Mouse (Mus musculus) frontal cortex, postnatal 10 days (tissue): Measurements from ENCODE around the gene Hist2h2aa2.
A peak's percentile ranks its signal among the peaks of the same experiment; 100 is the strongest.
"Not testable (repeated sequence)": the region's sequence is repeated elsewhere in the genome, so short reads cannot be mapped to it uniquely, and the experiment has no call there.

Experiments used
- DNase-seq, 2 experiments: peaks; one replicate each; pipeline ENCODE4 v3.0.0; 2022; ENCODE audit warnings: low spot score in 2 of 2, mixed read lengths in 1 of 2

Gene Hist2h2aa2

DNA sequence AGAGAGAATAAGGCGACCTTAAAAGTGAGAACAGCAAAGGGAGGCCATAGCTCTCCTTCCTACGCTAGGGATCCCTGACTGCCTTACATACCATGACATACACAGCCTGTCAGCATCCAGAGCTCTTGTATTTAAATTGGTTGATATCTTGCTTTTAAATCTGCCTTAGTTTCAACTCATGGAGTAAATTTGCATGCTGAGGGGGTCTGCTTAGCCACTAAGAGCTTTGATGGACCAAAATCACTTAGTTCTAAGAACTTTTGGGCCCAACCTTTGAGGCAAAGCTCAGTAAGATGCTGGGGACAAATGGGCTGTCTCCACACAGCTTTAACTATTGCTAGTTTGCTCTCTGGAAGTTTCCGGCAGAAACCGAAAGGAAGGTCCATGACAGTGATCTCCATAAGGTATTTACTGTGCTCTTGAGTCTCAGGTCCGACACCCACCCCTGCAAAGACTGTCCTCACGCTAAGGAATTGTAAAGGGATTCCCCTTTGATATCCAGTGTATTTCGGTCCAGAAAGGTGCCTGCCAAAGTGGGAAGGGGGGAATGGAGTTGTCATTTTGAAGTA, 2.7 kb downstream of the Hist2h2aa2 start:
- DNase-seq = no peak

DNA sequence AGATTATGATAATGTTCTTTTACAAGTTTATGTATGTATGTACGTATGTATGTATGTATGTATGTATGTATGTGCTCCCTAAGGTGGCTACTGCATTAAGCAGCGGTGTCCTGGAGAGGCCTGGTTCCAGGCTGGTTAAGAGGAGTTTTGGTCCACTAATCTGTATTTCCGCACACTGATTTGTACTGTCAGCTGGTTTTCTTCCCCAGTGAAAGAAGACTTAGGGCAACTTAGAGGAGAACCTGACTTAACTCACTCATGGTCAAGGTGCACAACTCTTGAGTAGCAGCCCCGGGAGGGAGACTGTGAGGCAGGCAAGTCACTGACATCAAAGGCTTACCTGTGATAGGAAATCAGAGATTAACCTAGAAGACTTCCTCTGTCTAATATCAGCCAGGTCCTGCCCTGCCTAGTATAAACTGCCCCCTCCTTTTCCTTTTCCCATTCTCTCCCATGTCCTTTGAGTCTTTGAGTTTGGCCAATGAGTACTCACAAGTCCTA, 3.2 kb downstream of the Hist2h2aa2 start:
- no peak for DNase-seq

DNA sequence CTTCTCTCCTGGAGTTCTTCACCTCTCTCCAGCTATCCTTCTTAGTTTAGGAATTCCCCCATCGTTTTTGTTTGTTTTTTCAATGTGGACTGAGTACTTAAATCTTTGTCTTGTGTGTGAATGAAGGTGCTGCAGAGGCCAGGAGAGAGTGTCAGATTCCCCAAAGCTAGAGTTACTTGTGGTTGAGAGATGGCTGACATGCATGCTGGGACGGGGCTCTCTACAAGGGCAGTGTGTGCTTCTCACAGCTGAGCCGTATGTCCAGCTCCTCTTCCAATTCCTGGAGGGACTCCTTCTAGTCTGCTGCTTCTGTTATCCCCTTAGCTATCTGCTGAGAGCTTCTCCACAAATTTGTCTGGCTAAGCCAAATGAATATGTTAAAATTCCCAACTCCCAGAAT, 4.2 kb downstream of the Hist2h2aa2 start:
- no peak for DNase-seq

DNA sequence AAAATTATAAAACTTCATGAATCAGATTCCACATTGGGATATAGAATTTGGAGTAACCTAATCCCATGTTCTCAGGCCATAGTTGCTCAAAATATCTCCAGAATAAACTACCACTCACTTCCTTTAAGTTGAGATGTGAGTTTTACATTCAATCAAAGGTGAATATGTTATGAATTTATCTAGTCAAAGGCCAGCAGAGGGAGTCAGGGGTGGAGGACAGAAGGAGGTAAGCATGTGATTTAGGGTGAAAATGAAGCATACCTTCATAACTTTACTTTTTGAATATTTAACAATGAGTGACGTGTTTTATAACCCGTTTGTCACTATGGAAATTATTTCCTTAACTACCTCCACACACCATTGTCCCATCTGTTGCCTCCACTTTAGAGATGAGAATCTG, 5.2 kb downstream of the Hist2h2aa2 start:
- no peak for DNase-seq

DNA sequence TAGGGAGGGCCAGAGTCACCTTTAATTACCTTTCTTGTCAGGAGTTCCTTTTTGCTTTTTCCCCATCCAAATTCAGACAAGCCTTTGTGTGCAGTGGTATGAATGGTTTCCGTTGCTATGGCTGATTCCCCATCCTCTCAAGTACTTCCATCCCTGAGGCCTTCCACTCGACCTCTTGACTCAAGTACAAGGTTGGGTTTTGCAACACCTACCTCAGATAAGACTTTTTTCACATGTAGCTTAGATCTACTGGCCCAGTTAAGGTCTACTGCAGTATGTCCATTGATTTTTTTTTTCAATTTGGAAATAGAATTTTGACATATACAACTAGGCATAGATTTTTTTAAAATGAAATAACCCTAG, 8.3 kb downstream of the Hist2h2aa2 start:
- DNase-seq = no peak

DNA sequence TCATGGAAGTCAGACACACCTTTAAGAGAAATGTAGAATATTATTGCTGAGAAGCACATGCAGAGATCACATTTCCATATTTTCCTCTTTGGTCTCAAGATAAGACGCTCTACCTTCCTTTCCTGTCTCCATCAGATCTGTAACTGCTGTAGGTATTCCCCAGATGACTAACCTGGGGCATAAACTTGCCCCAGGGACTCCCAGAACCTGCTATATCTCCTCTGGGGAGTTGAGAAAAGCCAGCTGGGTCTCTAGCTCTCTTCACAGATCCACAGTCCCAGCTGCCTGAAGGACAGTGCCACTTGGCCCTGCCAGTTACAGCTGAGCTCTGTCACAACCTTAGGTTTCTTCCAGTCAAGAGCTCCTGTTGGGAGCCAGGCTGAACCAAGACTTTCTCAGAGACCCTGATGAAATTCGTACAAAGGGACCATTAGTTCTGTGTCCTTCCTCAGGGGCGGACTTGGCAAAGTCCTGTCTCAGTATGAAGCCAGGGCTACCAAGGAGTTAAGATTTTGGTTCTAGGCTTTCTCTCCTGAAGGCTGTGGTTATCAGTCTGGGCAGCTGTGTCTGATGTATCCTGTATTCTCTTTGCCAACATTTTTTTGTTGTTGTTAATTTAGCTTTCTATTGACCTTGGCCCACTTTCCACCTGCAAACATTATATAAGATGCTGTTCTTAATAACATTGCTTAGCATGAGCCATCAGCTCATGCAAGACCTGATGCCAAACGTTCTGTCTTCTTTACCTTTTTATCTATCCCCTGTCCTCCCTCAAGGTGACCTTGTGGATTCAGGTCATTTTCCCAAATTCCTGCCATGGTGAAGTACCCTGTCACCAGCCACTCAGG, 8.9 kb downstream of the Hist2h2aa2 start:
- no peak for DNase-seq

DNA sequence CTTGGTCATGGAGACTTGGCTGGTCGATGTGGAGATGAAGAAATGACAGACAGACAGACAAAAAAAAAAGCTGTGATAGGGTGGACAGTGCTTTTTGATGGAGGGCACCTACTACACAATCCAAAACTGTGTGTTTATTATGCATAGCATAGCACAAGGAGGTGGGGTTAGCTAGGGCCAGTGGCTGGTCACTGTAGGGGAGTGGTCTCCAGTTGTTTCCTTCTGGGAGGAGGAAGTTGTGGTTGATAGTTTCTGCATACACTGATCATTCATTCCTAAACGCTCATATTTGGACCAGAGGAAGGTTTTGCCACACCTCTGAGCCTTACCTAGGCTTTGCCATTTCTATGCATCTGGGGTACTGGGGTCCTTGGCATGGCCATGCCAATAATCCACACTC, 9.7 kb downstream of the Hist2h2aa2 start:
- no peak for DNase-seq

DNA sequence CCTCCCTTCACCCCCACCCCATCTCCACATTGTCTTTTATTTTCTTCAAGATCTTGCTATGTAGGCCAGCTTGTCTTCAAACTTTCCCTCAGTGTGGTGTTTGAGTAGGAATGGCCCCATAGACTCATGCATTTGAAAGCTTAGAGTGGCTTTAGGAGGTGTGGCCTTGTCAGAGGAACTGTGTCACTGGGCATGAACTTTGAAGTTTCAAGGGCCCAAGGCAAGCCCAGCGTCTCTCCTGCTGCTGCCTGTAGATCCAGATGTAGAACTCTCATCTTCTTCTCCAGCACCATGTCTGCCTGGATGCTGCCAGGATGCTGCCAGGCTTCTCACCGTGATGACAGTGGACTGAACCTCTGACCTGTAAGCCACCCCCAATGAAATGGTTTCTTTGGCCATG, 11.2 kb downstream of the Hist2h2aa2 start:
- DNase-seq = no peak

DNA sequence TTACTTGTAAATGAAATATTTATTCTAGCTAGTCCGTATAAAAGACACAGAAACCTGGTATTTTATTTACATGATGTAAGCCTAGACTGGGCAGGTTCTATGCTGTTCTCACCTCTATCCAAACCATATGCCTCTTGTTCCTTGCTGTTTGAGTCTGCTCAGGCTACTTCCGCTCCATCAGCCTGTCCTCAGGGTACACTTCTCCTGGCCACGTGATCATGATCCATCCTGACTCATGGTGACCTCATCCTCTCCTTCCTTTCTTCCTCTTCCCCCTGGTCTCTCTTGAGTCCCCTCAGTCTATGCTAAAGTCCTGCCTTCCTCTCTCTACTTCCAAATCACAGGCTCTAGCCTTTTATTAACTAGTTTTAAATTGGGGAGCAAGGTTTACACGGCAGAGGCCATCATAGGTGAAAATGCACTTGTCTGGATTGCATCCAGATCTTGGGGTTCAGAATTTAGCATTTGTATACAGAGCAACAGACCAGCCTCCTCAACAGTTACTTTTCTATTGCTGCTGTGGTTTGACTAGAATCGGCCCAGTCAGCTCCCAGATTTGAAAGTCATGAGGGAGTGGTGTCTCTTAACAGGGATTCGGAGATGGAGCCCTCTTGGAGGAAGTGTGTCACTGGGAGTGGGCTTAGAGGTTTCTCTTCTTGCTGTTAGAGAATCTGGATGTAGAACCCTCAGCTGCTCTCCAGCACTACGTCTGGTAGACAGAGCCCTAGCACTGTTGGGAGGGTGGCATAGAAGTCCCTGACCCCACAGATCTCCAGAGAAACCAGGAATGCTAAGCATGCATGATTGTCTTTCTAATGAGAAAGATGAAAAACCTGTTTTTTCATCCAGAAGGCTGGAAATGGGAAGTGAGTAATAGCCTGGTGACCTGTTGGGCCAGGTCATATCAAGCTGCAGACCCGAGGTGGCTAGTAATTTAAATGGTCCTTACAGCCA, 13.1 kb downstream of the Hist2h2aa2 start:
- DNase-seq = no peak

DNA sequence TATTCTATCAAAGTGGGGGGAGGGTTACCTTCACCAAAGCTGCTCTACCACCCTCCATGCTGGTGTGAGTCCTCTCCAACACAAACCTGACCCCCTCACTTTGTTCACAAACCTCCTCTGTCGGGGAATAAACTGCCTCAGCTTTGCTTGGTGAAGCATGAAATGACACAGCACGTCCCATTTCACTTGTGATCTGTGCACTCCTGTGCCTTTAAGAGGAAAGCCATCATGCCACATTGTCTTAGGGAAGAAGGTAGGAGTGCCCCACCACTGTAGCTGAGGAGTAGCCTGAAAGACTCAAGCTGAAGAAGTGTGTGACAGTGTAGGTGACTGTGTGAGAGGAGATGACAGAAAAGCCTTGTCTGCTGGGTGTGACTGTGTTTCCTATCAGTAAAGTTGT, 14.7 kb downstream of the Hist2h2aa2 start:
- no peak for DNase-seq

DNA sequence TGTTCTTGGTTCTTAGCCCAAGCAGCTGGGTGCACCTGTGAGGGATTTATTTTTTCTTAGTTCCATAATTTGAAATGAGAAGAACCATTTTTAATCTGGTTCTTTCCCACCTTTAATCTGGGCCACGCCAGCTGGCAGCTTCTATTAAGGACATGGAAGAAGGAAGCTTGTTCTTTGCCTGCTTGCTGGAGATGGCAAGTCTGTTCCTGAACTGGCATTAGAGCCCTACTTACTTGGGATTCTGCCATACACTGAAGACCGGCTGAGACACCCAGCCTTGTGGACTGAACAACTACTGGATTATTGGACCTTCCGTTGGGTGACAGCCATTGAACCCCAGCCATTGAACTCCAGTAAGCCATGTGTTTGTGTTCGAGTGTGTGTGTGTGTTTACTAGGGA, 17.3 kb downstream of the Hist2h2aa2 start:
- DNase-seq = no peak

DNA sequence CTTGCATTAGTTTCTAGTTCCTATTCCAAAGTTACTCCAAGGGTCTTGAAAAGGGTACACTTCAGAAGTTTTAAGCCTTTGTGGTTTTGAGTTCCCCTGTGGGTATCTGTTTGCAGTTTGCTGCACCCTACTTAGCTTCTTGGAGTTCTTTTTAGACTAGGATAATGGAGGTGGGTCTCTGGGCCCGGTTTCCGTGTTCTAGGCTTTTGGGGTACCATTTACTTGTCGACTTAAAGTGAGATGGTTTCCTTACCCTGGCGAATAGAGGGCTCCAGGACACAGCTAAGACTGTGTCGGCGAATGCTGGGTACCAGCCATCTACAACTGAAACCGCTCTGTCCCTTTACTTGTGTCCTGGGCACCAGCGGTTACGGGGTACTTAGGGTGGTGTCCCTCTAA, 18.4 kb downstream of the Hist2h2aa2 start:
- no peak for DNase-seq

DNA sequence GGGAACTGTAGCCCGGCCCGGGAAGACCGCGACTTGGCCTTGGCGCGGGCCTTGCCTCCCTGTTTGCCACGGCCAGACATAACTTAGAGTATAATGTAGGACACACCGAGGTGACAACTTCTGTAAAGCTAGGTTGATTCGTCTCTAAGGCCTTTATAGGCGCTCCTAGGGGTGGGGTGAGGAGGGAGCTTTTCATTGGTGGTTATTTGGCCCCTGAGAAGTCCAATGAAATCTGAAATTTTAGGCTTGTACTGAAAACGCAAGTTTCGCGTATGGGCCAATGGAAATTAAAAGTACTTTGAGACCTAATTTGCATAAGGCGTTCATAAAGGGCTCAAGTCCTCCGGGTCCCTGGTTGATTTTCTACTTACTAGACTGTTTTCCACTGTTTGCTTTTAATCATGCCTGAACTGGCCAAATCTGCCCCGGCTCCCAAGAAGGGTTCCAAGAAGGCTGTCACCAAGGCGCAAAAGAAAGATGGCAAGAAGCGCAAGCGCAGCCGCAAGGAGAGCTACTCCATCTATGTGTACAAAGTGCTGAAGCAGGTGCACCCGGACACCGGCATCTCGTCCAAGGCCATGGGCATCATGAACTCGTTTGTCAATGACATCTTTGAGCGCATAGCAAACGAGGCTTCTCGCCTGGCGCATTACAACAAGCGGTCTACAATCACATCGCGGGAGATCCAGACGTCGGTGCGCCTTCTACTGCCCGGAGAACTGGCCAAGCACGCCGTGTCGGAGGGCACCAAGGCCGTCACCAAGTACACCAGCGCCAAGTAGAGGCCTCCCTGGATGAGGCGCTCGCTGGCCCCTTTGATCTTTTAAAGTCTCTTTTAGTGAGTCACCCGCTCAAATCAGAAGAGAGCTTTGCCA, 19.1 kb downstream of the Hist2h2aa2 start, which contains the start of the genes Hist2h2ac and Hist2h2be:
Hist2h2ac (minus strand) TSS at position 116 of the 875 bp plus-strand sequence.
Hist2h2be (plus strand) TSS at position 355 of the 875 bp plus-strand sequence.
- DNase-seq = peak; percentile 80

DNA sequence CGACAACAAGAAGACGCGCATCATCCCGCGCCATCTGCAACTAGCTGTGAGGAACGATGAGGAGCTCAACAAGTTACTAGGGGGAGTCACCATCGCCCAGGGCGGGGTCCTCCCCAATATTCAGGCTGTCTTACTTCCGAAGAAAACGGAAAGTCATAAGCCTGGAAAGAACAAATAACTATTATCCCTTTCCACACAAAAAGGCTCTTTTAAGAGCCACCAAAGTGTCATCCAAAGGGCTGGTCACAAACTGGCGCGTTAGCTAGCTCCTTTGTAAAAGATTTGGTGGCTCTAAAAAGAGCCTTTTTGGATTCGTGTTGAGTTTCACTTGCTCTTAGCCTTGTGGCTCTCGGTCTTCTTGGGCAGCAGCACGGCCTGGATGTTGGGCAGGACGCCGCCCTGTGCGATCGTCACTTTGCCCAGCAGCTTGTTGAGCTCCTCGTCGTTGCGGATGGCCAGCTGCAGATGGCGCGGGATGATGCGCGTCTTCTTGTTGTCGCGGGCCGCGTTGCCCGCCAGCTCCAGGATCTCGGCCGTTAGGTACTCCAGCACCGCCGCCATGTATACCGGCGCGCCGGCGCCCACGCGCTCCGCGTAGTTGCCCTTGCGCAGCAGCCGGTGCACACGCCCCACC, 19.8 kb downstream of the Hist2h2aa2 start:
- not testable (repeated sequence) for DNase-seq

DNA sequence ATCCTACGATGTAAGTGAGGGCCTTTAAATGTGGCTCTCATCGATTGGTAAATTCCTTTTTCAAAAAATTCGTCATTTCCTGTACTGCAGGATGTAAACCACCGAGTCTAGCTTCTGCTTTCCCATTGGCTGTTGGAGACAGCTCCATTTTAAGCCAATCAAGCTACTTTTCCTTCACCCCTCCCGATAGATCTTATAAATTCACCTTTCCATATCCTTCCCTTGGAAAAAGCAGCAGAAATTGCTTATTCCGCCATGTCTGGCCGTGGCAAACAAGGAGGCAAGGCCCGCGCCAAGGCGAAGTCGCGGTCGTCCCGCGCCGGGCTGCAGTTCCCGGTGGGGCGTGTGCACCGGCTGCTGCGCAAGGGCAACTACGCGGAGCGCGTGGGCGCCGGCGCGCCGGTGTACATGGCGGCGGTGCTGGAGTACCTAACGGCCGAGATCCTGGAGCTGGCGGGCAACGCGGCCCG, 20.4 kb downstream of the Hist2h2aa2 start, which contains the start of the genes Bola1 and Hist2h2ab:
Bola1 (minus strand) TSS at position 49 of the 470 bp plus-strand sequence.
Hist2h2ab (plus strand) TSS at position 205 of the 470 bp plus-strand sequence.
- DNase-seq = peak; percentile 61 to 73

DNA sequence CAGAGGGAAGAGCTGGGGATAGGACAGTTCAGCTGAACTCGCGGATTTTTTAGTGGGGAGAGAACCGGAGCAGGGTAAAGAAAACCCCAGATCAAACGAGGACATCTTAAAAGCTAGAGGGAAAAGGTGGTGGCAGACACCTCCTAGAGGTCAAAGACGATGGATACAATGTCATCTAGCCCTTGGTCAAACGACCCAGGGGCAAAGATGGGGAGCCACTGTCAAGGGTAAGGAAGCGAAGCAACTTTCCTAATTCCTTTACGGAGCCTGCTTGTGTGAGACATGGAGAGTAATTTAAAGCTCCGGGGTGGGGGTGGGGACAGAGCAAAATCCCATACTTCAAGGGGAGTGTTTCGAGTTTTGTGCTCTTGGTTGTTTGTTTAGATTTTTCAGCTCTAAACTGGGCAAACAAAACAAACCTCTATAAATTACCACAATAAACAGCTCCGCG, 20.9 kb downstream of the Hist2h2aa2 start:
- DNase-seq = no peak

DNA sequence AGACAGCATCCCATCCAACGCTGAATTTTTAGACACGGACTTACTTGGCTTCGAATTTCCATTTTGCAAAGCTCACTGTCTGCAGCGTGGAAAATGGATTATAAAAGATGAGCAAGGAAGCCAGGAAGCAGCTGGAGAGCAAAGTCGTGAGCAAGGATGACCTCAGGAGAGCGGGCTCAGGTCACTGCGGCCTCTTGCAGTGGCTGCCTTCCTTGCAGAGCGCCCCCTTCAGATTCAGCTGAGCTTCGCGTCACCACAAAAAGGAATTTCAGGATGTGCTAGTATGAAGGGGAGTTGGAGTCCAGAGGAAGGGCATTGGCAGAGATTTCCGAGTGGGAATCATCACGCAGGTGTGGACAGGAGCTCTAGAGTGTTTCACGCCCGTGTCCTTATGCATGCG, 30.8 kb downstream of the Hist2h2aa2 start:
- DNase-seq = no peak

DNA sequence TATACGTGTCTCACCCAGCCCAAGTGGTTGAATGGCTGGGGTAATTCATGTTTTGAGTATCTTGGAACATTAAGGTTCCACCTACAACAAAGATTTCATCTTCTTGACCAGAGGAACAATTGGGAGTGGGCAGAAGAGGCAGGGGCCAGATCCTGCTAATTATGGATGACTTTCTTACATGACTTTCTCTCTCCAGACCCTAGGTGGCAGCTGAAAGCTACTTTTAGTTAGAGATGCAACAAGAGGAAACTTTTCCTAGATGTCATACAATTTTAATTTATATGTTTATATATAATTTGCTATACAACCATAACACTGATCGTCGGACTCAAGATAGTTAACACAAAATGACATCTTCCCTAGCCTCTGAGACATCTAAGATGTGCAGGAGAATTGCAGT, 32.3 kb downstream of the Hist2h2aa2 start:
- DNase-seq = no peak

DNA sequence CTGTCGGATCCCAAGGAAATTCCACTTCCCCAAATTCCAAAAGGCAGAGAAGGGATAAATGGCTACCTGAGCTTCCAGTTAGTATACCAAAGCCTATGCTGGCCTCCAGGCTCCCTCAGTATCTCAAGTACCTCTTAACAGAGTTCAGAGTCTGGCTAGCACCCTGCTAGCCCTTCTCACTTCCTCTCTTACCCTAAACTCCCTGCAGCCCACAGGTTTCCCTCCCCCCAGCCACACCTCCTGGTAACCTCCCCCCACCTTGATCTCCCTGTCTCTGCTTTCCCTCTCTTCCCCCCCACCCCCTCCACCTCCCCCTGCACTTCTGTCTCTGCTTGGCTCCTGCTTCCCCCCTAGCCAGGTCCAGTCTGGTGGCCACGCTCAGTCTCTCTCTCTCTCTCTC, 40.3 kb downstream of the Hist2h2aa2 start:
- DNase-seq = no peak
